Mouse (Mus musculus): ENCODE results near the gene Hoxc5.

Hoxc5 gene

DNA sequence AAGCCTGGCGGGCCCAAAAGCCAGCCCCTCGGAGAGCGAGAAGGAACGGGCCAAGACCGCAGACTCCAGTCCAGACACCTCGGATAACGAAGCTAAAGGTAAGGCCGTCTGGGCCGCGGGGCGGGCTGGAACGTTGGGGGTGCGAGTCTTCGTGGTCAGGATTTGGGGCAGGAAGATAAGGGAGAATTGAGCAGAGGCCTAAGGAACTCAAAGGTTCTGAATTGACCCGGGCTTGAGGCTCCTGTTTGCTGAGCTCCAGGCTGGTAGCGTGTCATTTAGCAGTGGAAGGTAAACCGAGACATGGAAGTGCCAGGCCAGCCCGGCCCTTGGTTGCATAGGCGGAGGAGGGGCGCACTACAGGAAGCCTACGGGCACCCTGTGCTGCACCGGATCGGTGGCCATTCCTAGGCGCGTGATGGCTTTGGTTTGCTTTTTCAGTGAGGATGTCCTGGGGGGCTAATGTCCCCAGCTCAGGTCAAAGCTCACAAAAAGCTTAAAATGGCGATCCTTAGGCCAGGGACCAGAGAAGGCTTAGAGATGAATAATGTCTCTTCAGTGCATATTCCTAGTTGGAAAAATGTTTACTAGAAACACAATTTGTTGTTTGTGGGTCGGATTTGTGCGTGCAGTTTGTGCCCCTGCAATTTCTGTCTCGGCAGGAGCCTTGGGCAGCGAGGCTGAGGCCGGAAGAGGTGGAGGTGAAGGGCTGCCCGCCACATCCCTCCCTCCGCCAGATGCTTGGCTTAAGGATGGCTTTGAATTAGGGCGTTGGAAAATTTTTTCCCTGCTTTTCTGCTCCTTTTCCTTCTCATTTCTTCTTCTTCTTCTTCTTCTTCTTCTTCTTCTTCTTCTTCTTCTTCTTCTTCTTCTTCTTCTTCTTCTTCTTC lies 511 bp downstream of the Hoxc5 start:
- peak; percentile 48 to 70 for DNase-seq

DNA sequence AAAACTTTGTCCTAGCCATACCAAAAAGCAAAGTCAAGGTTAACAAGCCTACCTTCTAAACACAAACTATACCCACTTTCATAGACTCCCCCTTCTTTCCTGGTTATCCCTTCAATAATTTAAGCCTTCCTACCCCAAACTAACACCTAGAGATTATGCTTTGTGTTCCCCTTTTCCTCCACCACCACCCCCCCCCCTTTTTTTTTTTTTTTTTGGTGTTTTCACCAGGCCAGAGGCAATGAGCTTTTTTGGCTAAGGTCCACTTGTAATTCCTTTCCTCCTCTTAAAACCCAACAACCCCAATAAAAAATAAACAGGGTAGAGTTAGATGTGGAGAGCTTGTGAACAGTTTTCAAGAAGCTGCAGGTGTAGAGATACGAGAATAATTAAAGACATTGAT lies 2.1 kb downstream of the Hoxc5 start:
- DNase-seq = no peak

DNA sequence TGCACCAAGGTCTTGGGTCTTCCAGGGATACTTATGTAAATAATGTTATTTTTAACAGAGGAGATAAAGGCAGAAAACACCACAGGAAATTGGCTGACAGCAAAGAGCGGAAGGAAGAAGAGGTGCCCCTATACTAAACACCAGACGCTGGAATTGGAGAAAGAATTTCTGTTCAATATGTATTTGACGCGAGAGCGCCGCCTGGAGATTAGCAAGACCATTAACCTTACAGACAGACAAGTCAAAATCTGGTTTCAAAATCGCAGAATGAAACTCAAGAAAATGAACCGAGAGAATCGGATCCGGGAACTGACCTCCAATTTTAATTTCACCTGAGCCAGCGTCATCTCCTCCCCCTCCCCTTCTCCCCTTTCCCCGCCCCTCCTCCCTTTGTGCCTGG lies 3.5 kb downstream of the Hoxc5 start:
- peak; percentile 68 to 72 for DNase-seq

DNA sequence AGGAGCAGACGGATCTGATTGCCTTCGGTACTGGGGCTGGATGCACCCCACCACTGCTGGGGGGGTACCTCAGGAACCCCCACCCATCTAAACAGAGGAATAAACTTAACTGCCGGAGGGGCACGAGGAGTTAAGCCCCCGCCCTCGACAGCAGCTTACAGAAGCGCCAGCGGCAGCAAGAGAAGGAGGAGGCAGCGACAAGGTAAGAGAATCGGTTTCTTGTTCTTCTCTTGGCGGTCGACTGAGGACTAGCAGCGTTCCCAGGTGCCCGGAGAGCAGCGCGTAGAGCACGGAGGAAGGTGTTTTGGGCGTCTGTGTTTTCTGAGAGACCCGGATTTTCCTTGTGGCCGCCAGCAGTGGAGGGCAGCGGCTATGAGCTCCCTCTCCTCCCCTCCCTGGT lies 5.0 kb downstream of the Hoxc5 start:
- no peak for DNase-seq

DNA sequence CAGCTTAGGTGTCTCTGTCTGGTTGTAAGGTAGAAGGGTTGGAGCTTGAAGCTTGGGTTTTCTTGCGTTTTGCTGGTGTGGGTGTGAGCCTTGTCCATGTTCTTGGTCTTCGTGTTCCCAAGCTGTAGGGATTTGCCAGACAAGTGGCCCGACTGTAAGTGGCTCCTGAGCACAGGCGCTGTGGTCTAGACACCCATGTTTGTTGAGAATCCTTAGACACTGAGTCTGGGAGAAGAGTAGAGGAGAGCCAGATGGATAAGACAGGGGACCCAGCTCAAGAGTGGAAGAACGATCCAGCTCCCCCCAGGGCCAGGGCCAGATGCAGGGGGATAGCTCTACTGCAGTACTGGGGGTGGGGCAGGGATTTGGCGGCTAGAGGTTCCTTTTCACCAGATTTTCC lies 5.5 kb downstream of the Hoxc5 start:
- DNase-seq = no peak

DNA sequence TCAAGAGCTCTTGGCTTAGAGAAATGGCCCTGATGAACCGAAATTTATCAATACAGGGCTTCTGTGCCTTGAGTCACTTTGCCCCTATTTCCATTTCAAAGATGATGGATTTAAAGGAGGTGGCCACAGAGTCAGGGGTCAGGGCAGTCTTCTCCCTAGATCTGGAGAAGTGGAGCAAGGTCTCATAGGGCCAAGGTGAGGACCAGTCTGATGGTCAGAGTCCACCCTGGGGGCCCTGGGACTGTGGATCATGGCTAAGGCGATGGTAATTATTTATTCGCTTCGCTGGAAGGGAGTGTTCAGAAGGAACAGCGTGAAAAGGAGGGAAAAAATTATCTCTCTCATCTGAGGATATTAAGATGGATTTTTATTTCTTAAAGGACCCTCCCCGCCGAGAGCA lies 7.8 kb downstream of the Hoxc5 start:
- DNase-seq = peak in 1 of 2 experiments; percentile 58

DNA sequence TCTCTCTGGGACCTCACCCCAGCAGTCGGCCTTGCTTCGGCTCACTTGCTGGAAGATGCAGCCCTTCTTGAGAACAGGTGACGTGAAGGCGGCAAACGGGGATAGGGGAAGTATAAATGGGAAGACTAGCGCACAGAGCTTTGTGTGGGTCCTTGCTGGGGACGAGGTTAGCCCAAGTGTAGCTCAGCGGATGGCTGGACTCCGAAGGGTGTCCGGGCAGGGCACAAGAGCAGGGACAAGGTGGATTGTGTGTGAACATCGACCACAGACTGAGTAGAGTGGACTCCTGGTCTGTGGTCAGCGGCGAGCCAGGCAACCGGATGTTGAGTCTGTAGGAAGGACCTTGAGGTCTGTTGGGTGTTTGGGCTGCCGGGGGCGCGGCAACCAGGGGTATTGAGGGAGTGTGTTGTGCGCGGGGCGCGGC lies 8.5 kb downstream of the Hoxc5 start:
- peak; percentile 59 to 84 for DNase-seq

DNA sequence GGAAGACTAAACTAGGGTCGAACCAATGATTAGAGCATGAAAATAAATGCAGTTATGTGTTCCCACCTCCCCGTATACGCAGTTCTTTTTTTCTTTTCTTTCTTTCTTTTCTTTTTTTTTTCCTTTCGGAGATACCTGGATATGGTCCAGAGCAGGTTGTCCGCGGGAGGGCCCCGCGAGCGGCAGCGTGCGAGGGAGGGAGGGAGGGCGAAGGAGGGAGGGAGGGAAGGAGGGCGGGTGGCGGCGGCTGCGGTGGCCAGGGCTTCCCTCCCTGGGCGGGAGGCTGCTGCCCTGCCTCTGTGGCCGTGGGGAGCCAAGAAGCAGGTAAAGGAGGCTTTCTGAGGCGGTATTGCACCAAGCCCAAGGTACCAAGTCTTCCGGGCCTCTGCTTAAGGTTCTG lies 8.9 kb downstream of the Hoxc5 start, which contains the start of gene Hoxc9:
Gene Hoxc9 (plus strand): TSS at position 269 of the 400 bp plus-strand sequence.
- peak in 1 of 2 experiments; percentile 67 for DNase-seq

DNA sequence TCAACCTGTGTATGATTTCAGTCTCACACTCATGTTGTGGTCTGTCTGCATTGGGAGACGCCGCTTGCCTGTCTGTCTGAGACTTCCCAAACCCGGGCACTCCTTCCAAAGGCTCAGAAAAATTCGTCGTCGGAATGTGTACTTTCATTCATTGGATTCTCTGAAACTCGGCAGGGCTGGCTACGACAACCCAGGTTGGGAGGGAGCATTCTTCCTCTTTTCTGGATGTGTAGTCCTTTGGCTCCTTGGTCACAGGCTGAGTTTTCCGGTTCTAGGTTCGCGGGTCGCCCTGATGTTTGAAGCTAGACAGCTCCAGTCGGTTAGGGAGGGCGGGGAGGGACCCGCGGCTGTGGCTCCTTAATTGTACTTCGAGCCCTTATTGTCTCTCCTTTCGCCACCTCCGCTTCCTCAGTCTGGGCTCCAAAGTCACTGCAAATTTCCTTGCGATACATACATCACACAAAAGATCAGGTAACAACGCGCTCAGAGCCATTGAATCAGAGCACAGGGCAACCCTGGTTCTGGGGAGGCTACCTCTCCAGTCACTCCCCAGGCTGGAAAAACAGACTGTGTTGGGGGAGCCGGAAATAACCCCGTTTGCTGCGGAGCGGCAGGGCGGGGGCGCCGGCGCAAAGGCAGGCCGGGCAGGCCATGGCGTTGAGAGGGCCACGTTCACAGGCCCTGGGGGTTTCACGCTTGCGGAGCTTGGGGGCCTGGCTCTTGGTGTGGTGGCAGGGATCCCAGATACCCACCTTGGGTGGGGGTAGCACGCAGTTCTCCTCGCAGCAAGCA lies 9.6 kb downstream of the Hoxc5 start:
- DNase-seq = peak in 1 of 2 experiments; percentile 68

DNA sequence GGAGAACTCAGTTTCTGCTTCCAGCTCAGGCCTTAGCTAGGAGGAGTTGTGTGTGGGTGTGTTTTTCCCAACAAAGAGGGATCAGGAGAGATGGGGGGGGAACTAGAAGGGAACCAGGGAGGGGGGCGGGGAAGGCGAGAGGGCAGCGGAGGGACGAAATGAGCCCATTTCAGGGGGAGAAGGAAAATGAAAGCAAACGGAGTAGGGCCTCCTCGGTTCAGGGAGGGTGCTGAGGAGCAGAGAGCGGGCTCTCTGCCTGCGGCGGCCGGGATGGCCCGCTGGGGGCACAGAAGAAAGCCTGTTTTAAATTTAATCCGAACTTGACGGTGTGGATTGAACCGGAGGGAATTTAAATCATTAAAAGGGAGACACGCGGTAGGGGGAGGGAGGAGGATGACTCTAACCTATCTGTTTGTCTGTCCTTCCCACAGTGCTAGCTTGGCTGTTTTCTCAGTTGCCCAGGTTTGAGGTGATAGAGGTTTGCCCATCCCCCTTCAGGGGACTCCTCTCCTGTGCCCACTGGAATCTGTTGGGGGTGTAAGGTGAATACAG lies 10.3 kb downstream of the Hoxc5 start:
- no peak for DNase-seq

DNA sequence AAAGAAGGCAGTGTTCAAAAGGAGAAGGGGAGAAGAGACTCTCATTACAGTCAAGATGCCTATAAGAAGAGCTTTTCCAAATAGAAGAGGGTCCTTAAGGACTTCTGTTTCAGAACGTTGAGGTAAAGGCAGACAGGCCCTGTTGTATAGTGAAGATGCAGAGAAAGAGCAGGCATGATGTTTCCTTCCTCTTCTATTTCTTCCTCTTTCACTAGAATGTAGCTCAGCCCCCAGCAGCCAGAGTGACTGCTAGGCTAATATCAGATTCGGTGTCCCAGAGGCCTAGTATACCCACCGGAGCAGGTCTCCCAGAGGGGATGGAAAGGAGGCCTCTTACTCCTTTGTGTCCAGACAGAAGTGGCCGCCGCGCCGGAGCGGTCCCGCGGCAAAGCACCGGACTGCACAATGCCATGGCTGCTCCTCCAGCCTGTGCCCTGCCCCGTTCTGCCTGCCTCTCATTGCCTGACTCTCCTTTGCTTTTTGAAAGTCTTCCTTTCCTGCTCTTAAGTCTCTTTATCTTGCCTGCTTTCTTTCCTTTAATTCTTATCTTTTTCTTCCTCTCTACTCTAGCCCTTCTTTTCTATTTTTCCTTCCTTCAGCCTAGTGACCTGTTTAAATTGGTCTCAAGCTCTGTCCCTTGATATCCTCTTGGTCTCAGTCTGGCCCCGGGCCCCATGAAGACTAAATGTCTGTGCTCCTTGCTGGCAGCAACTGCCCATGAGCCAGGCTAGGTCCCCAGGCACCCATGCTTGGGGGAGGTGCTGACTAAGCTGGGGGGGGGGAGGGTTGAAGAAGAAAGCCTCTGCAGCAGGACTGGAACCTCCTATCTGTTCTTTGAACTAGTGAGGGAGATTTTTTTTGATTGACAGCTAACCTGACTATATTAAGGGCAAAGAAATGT lies 11.6 kb downstream of the Hoxc5 start:
- DNase-seq = no peak

DNA sequence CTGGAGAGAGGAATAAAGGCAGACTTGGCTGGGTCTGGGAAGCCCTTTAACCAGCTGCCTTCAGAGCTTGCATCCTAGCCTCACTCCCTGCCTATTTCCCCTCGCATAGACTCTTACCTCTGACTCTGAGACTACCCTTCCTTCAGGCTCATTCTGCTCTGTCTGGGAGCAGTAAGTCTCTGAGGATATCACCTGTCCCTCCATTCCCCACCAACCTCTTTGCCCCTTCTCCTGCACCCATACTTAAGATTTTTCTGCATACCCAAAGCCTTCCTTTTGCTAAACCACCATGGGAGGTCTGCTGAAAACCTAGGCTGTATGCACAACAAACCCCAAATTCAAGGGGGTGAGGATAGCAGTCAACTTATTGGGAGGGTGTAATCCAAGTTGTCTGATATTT lies 12.7 kb downstream of the Hoxc5 start:
- DNase-seq = no peak

DNA sequence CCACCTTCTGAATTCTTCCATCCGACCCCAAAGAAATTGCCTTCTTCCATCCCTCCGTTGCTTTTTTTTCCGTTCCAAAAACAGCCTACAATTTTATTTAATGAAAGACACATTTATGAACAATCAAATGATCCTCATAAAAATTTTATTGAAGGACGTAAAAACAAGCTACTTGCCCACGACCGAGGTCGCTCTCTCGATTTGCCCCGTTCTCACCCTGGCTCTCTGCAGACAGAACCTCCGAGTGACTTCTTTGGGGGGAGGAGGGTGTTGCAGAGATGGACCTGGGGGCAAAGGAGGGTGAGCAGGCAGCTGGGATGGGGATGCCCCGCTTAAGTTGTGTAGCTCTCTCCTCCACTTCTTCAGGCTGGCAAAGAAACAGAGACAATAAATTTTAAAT lies 13.1 kb downstream of the Hoxc5 start:
- DNase-seq = no peak

DNA sequence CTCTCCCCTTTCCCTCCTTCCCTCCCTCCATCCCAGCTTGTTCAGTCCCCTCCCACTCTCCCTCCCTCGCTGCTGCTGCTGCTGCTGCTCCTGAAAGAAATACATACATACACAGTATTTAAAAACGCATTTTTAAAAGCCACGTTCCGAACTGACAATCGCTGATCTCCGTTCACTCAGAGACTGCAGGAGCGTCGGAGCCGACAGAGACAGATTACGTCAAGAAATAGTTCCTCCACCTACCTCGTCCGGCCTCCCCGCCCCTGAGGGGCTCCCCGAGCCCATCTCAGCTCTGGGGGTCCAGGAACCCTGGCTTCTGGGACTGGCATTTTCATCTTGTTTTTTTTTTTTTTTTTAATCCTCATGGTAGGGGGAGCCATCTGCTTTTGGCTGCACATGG lies 13.7 kb downstream of the Hoxc5 start:
- peak in 1 of 2 experiments; percentile 62 for DNase-seq

DNA sequence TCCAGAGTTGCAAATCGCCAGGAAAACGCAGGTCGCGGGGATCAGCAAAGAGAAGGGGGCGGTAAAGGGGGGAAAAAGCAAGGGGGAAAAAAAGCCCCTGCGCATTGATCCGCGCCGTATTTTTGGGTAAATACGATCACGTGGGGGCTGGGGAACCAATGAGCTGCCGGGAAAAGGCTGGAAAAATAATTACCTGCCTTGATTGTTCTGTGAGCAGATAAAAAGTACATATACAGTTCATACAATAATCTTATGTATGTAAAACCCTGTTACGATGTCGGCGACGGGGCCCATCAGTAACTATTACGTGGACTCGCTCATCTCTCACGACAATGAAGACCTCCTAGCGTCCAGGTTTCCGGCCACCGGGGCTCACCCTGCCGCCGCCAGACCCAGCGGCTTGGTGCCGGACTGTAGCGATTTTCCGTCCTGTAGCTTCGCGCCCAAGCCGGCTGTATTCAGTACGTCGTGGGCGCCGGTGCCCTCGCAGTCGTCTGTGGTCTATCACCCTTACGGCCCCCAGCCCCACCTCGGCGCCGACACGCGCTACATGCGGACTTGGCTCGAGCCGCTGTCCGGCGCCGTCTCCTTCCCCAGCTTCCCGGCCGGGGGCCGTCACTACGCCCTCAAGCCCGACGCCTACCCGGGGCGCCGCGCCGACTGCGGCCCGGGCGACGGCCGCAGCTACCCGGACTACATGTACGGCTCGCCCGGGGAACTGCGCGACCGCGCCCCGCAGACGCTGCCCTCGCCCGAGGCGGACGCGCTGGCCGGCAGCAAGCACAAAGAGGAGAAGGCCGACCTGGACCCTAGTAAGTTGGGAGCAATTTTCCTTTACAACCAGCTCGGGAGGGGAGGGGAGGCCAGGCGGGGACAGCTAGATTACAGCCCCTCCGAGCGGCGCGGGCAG lies 14.4 kb downstream of the Hoxc5 start:
- peak; percentile 79 for DNase-seq

DNA sequence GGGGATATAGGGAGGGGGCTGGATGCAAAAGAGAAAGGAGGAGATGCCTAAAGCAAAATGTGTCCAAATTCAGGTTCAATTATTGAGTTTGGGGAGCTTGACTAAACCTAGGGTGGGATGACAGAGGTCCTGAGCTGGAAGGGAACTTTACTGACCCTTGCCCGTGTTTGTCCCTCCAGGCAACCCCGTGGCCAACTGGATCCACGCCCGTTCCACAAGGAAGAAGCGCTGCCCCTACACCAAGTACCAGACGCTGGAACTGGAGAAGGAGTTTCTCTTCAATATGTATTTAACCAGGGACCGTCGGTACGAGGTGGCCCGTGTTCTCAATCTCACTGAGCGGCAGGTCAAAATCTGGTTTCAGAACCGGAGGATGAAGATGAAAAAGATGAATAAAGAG lies 16.5 kb downstream of the Hoxc5 start:
- no peak for DNase-seq

DNA sequence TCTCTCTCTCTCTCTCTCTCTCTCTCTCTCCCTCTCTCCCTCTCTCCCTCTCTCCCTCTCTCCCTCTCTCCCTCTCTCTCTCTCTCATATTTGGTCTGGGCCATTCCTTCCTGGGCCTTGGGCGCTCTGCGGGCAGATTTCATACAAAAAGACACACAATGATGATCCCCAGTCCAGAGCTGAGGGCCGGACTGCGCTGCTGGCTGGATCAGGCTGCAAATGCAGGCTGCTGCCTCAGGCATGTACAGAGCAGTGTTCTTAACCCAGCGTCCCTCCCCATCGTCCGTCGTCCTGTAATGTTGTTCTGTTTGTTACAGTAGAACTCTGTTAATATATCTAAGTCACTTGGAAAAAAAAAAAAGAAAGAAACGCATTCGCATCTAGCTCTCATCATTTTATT lies 17.3 kb downstream of the Hoxc5 start:
- no peak for DNase-seq

DNA sequence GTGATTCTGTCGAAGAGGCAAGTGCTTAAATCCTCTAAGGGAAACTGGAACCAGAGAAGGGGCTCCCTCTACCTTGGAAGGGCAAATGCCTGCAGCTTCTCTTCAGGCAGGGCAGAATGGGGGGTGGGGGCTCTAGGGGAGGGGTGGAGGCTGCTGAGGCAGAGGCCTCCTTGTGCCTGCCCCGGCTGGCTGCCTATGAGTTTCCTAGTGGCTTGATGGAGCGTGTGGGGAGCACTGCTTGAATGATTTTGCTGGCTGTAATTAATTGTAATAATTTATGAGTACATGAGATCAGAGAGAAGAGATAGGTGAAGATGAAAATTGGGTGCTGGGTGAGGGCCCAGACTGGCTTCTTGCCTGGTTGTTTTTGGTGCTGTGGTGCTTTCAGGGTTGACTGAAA lies 17.7 kb downstream of the Hoxc5 start:
- no peak for DNase-seq

DNA sequence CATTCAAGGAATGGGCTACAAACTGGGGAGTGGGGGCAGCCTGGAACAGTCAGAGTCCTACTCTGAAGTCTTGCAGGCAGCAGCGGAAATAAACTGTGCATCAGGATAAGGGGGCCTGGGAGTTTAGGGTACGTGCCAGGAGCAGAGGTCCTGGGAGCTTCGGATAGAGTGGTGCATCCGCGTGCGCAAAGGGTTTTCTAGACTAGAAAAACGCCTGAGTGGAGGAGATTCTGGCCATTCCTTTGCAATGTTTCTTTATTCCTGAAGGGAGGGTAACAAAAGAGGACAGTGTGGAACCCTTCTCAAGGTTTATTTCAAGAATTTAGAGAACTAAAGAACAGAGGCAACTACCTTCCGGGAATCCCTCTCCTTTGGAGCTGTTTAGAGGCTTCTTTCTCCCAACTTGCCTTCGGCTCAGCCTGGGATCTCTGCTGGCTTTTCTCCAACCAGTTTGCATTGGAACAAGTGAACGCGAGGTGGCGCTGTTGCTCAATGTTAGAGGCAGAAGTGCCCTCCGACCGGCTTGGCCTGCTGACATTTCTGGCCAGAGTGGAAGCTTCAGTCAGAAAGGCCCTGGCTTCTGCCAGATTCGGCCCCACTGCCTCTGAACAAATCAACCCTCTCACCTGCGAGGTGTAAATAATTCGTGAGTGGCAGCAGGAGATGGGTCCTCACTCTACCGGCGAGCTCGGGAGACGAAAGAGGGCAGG lies 20.0 kb downstream of the Hoxc5 start:
- peak; percentile 92 to 99 for DNase-seq

DNA sequence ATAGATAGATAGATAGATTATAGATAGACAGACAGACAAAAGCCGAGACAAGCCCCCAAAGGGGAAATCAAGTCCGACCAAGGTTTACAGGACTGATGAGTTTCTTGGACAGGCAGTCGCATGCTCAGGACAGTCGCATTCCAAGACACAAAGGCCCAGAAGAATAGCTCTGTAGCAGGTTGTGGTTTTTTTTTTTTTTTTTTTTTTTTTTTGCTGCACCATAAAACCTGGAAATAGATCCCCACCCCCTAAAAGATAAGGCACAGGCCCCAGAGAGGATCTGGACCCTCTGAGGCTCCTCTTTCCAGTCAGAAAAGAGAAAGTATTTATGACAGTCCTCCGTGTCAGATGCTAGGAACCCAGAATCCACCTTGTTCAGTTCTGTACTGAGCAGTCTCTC lies 20.8 kb downstream of the Hoxc5 start:
- no peak for DNase-seq

Measured in kidney, postnatal 25 days (tissue).